ENCODE assay signal across 21 mouse cellular contexts in genomic region chr3:55686993-55687392, GRCm38 (mm10).
A peak's percentile ranks its signal among the peaks of the same experiment; 100 is the strongest.
DNase-seq lines count a peak whose midpoint lies in the region; ATAC-seq and TF ChIP-seq lines count a peak whose summit lies in the region.
"Had no signal": no experiment of that assay in that cellular context is flagged by ENCODE, and none has a peak within 500 bp of the region (broad histone marks: within the 10 kb centered on the region; RNA-seq: fewer than 3 reads in every experiment).

No protein-coding gene starts in this region.

- TF ChIP-seq CTCF in layer of hippocampus, adult 2 months (conservative IDR thresholded peaks at IDR 0.05): no peak

- H3K4me3 ChIP-seq in layer of hippocampus, adult 2 months: no peak overlapping the region
- no peak overlapping the region for H3K4me3 ChIP-seq in hindbrain, embryonic 10.5 days
- no peak overlapping the region for H3K4me3 ChIP-seq in hindbrain, embryonic 16.5 days (ENCODE audit: low read length)
- H3K4me3 ChIP-seq in midbrain, embryonic 16.5 days (ENCODE audit: low read depth, low read length): no peak overlapping the region
- H3K4me3 ChIP-seq: erythroblast, embryonic 14.5 days; kidney, embryonic 15.5 days; liver, embryonic 13.5 days; lung, embryonic 15.5 days had no signal

- no peak overlapping the region for H3K9ac ChIP-seq in hindbrain, embryonic 16.5 days (ENCODE audit: low read depth, low read length)
- H3K9ac ChIP-seq in midbrain, embryonic 16.5 days (ENCODE audit: low read depth, low read length): no peak overlapping the region
- H3K9ac ChIP-seq: kidney, embryonic 15.5 days; liver, embryonic 13.5 days; lung, embryonic 15.5 days had no signal

- peaks cover 3% of the 10 kb centered on the region; the same call in 1 of the 2 replicates for H3K36me3 ChIP-seq in hindbrain, embryonic 10.5 days
- 0 out of 2 replicates have a peak, but pooled peaks cover 2% of the 10 kb centered on the region for H3K36me3 ChIP-seq in hindbrain, embryonic 16.5 days (ENCODE audit: control insufficient read depth, insufficient read depth, low read length)
- 0 out of 2 replicates have a peak, but pooled peaks cover 3% of the 10 kb centered on the region for H3K36me3 ChIP-seq in midbrain, embryonic 16.5 days (ENCODE audit: control insufficient read depth, insufficient read depth, low read length)
- H3K36me3 ChIP-seq: kidney, embryonic 15.5 days; liver, embryonic 13.5 days; lung, embryonic 15.5 days had no signal

- H3K4me1 ChIP-seq in hindbrain, embryonic 10.5 days (replicated peaks): peaks cover 14% of the 10 kb centered on the region
- H3K4me1 ChIP-seq in hindbrain, embryonic 16.5 days (ENCODE audit: control insufficient read depth, insufficient read depth, low read depth, low read length): peaks cover 18% of the 10 kb centered on the region
- peaks cover 23% of the 10 kb centered on the region for H3K4me1 ChIP-seq in midbrain, embryonic 16.5 days (ENCODE audit: control insufficient read depth, insufficient read depth, low read length)
- H3K4me1 ChIP-seq: kidney, embryonic 15.5 days; liver, embryonic 13.5 days; lung, embryonic 15.5 days had no signal

- DNase-seq in layer of hippocampus, adult 2 months (ENCODE audit: low spot score in 2 of 2): no peak
- DNase-seq in layer of hippocampus, adult 8-10 months (ENCODE audit: low spot score in 2 of 2): no peak
- DNase-seq in hindbrain, embryonic 10.5 days (ENCODE audit: low spot score): no peak
- no peak for DNase-seq in heart, postnatal 10 days
- no peak for DNase-seq in cerebellum, adult 9-10 months
- DNase-seq: B cell, adult 2 months; cerebellum, adult 2 months; gastrocnemius, postnatal 10 days; heart, adult 11 months; heart, postnatal 4 days; liver, embryonic 13.5 days; lung, postnatal 4 days; right cerebral cortex, adult 18-20 months; thymus, postnatal 14 days had no signal

- WGBS in hindbrain, embryonic 10.5 days: 82% methylated on average over 6 of the region's 6 CpGs
- 62% methylated on average over 6 of the region's 6 CpGs for WGBS in hindbrain, embryonic 16.5 days
- WGBS in midbrain, embryonic 16.5 days: 64% methylated on average over 6 of the region's 6 CpGs

- peak overlapping the region; percentile 64 for H3K27ac ChIP-seq in layer of hippocampus, adult 2 months
- H3K27ac ChIP-seq in hindbrain, embryonic 10.5 days: 0 out of 2 replicates have a peak overlapping the region, but pooled peaks have one; percentile 13
- H3K27ac ChIP-seq in hindbrain, embryonic 16.5 days (ENCODE audit: low read depth, low read length): peak overlapping the region; percentile 39; the same call in 1 of the 2 replicates
- peak overlapping the region; percentile 19 for H3K27ac ChIP-seq in midbrain, embryonic 16.5 days (ENCODE audit: low read length)
- H3K27ac ChIP-seq: kidney, embryonic 15.5 days; liver, embryonic 13.5 days; lung, embryonic 15.5 days had no signal

- ATAC-seq in hindbrain, embryonic 16.5 days: no peak
- no peak for ATAC-seq in midbrain, embryonic 16.5 days
- no peak for ATAC-seq in megakaryocyte, adult 5-6 weeks (ENCODE audit: poor library complexity, severe bottlenecking)
- ATAC-seq: intestine, embryonic 16.5 days had no signal

- intact Hi-C loops in heart, postnatal 10 days (cut with DNase I): no loop called here

- H3K9me3 ChIP-seq in hindbrain, embryonic 10.5 days: no peaks in the 10 kb centered on the region
- no peaks in the 10 kb centered on the region for H3K9me3 ChIP-seq in hindbrain, embryonic 16.5 days (ENCODE audit: control insufficient read depth, low read length)
- no peaks in the 10 kb centered on the region for H3K9me3 ChIP-seq in midbrain, embryonic 16.5 days (replicated peaks; ENCODE audit: control insufficient read depth, low read length, poor library complexity, severe bottlenecking)
- H3K9me3 ChIP-seq: kidney, embryonic 15.5 days; liver, embryonic 13.5 days; lung, embryonic 15.5 days had no signal

- no peak overlapping the region for H3K4me2 ChIP-seq in hindbrain, embryonic 16.5 days (ENCODE audit: low read length)
- no peak overlapping the region for H3K4me2 ChIP-seq in midbrain, embryonic 16.5 days (ENCODE audit: low read length)
- H3K4me2 ChIP-seq: kidney, embryonic 15.5 days; liver, embryonic 13.5 days; lung, embryonic 15.5 days had no signal

- no peaks in the 10 kb centered on the region for H3K27me3 ChIP-seq in hindbrain, embryonic 10.5 days (ENCODE audit: insufficient read depth, poor library complexity, severe bottlenecking)
- H3K27me3 ChIP-seq in hindbrain, embryonic 16.5 days (replicated peaks; ENCODE audit: control insufficient read depth, insufficient read depth, low read length): no peaks in the 10 kb centered on the region
- no peaks in the 10 kb centered on the region for H3K27me3 ChIP-seq in midbrain, embryonic 16.5 days (ENCODE audit: control insufficient read depth, insufficient read depth, low read depth, low read length)
- H3K27me3 ChIP-seq: kidney, embryonic 15.5 days; liver, embryonic 13.5 days; lung, embryonic 15.5 days had no signal

Comparison
In these comparisons a context has a peak if more than half of its experiments do, and no peak if none do; other contexts are left out.
1. H3K27ac ChIP-seq: peak in every context shown above with its lines; median percentile 64 in layer of hippocampus, adult 2 months; 39 in hindbrain, embryonic 16.5 days; 19 in midbrain, embryonic 16.5 days; 13 in hindbrain, embryonic 10.5 days.